Mouse (Mus musculus) kidney, adult 2 months (tissue): ENCODE results near the gene Mtmr2.

ENCODE experiments used
- CTCF ChIP-seq: fragments of 200-500 bp; conservative IDR thresholded peaks from 2 replicates; pipeline ENCODE4 v1.5.1; 2011; ENCODE audit warnings: low read depth, mild to moderate bottlenecking, control low read depth, low read length, moderate library complexity, mixed read lengths; ENCODE audit not compliant: insufficient read depth, insufficient read length
- POLR2A ChIP-seq: fragments of 200-500 bp; IDR thresholded peaks from one replicate; pipeline ENCODE4 v1.6.1; 2011; ENCODE audit warnings: low read depth, low read length, control low read depth

DNA sequence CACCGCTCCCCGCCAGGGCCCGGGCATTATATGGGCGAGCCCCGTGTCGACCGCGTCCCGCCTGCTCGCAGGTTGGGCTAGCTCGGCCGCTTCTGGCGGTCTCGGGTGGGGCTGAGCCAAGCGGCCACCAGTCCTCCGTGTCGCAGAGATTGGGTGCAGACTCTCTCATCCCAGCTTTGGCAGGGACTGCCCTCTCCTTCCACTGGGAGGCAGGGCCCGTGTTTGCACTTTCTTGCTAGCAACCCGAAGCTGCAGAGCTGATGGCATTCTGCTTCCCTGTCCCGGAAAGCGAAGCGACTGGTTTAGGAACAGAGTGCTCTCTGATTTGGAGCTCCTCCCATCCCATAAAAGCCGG, 79.9 kb downstream of the Mtmr2 start:
- TF ChIP-seq CTCF (no peak), POLR2A (no peak)
